Mouse (Mus musculus): ENCODE results near the gene Sis. TPM values are rescaled to one million over a fixed set of nuclear protein-coding genes. Genes with fewer than 3 reads are reported as not detected.

Gene Sis
- 0.04 and 0.07 TPM in 2 replicates for polyA plus RNA-seq (2015; fragmentation: Nextera tagmentation; extraction: Ambion mirVana)

- H3K9me3 ChIP-seq (replicated peaks; ENCODE audit: control insufficient read depth, low read length), result no peaks in the 10 kb centered on the region
- no peaks in the 10 kb centered on the region for H3K36me3 ChIP-seq (ENCODE audit: control insufficient read depth, insufficient read depth, low read length)
- no peak within 1 kb of the TSS for H3K4me3 ChIP-seq (replicated peaks; ENCODE audit: low read length)
- H3K4me1 ChIP-seq (ENCODE audit: control insufficient read depth, insufficient read depth, low read length), result no peaks in the 10 kb centered on the region
- ATAC-seq (ENCODE audit: insufficient read depth, low FRiP score), result no peak
- H3K27me3 ChIP-seq (ENCODE audit: control insufficient read depth, insufficient read depth, low read length), result no peaks in the 10 kb centered on the region
- no peak within 1 kb of the TSS for H3K27ac ChIP-seq (ENCODE audit: low read length)
- H3K9ac ChIP-seq (ENCODE audit: low read length), result no peak within 1 kb of the TSS
- H3K4me2 ChIP-seq (ENCODE audit: low read depth, low read length), result no peak within 1 kb of the TSS
These were observed at the start of gene Sis for GRCm38 (mm10) chr3:72967675-72968074. Gene Sis, minus strand, starts transcription at chr3:72967863.

DNA sequence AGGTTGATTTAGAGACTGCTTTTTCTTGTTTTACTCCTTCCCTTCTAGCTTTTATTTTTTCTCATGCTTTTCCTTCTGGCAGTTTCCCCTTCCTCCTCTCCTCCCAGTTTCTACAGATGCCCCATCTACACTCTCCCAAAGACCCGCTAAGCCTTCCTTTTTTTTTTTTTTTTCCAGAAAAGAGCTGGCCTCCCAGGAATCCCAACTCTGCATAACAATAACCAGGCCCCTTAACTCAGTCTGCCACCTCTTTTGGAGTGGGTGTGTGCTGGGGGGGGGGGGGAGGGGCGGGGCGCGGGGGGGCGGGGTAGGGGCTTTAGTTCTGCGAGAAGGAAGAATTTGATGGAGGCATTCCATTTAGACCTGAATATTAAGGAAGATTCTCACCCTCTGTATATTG, 38.4 kb upstream of the Sis start:
- no peak overlapping the region for H3K27ac ChIP-seq (ENCODE audit: low read length)
- H3K9ac ChIP-seq (ENCODE audit: low read length), result no peak overlapping the region
- no peak overlapping the region for H3K4me2 ChIP-seq (ENCODE audit: low read depth, low read length)
- 20% methylated on average over 6 of the region's 6 CpGs for WGBS
- no peak overlapping the region for H3K4me3 ChIP-seq (replicated peaks; ENCODE audit: low read length)
- no peaks in the 10 kb centered on the region for H3K36me3 ChIP-seq (ENCODE audit: control insufficient read depth, insufficient read depth, low read length)
- no peaks in the 10 kb centered on the region for H3K4me1 ChIP-seq (ENCODE audit: control insufficient read depth, insufficient read depth, low read length)
- ATAC-seq (ENCODE audit: insufficient read depth, low FRiP score), result no peak
- H3K9me3 ChIP-seq (replicated peaks; ENCODE audit: control insufficient read depth, low read length), result no peaks in the 10 kb centered on the region
- H3K27me3 ChIP-seq (ENCODE audit: control insufficient read depth, insufficient read depth, low read length), result no peaks in the 10 kb centered on the region

GRCm38 (mm10) chr3:73002933-73003696, 35.5 kb upstream of the Sis start:
- Histone ChIP-seq H3K27ac (ENCODE audit: low read length) (no peak overlapping the region), H3K27me3 (ENCODE audit: control insufficient read depth, insufficient read depth, low read length) (no peaks in the 10 kb centered on the region), H3K4me3 (replicated peaks; ENCODE audit: low read length) (no peak overlapping the region), H3K9me3 (replicated peaks; ENCODE audit: control insufficient read depth, low read length) (no peaks in the 10 kb centered on the region), H3K9ac (ENCODE audit: low read length) (no peak overlapping the region), H3K4me1 (ENCODE audit: control insufficient read depth, insufficient read depth, low read length) (no peaks in the 10 kb centered on the region), H3K36me3 (ENCODE audit: control insufficient read depth, insufficient read depth, low read length) (no peaks in the 10 kb centered on the region), H3K4me2 (ENCODE audit: low read depth, low read length) (no peak overlapping the region)
- ATAC-seq (ENCODE audit: insufficient read depth, low FRiP score), result no peak
- 84% methylated on average over 4 of the region's 4 CpGs for WGBS

GRCm38 (mm10) chr3:72997517-72997916, 29.9 kb upstream of the Sis start:
- Histone ChIP-seq H3K9me3 (replicated peaks; ENCODE audit: control insufficient read depth, low read length) (no peaks in the 10 kb centered on the region), H3K36me3 (ENCODE audit: control insufficient read depth, insufficient read depth, low read length) (no peaks in the 10 kb centered on the region), H3K27me3 (ENCODE audit: control insufficient read depth, insufficient read depth, low read length) (no peaks in the 10 kb centered on the region), H3K27ac (ENCODE audit: low read length) (no peak overlapping the region), H3K9ac (ENCODE audit: low read length) (no peak overlapping the region), H3K4me3 (replicated peaks; ENCODE audit: low read length) (no peak overlapping the region), H3K4me2 (ENCODE audit: low read depth, low read length) (no peak overlapping the region), H3K4me1 (ENCODE audit: control insufficient read depth, insufficient read depth, low read length) (no peaks in the 10 kb centered on the region)
- WGBS, result 49% methylated on average over 4 of the region's 4 CpGs
- no peak for ATAC-seq (ENCODE audit: insufficient read depth, low FRiP score)

DNA sequence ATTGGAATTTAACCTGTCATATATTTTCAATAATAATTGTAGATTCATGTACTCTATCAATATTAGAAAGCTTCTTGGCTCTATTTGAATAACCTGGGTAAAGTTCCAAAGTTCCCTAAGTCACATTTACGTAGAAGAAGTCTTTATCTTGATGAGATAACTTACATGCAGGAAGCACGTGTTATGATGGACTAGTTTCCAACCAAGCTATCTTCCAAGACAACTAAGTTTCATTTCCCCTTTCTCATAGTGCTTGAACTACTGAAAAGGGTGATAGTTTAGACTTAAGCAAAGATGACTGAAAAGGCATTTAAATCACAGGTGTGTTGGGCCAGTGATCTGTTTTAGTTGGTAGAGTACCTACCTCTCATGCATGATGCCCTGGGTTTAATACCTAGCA, 23.3 kb upstream of the Sis start:
- Histone ChIP-seq H3K9ac (ENCODE audit: low read length) (no peak overlapping the region), H3K27me3 (ENCODE audit: control insufficient read depth, insufficient read depth, low read length) (no peaks in the 10 kb centered on the region), H3K27ac (ENCODE audit: low read length) (no peak overlapping the region), H3K4me2 (ENCODE audit: low read depth, low read length) (no peak overlapping the region), H3K36me3 (ENCODE audit: control insufficient read depth, insufficient read depth, low read length) (no peaks in the 10 kb centered on the region), H3K4me1 (ENCODE audit: control insufficient read depth, insufficient read depth, low read length) (no peaks in the 10 kb centered on the region), H3K9me3 (replicated peaks; ENCODE audit: control insufficient read depth, low read length) (no peaks in the 10 kb centered on the region), H3K4me3 (replicated peaks; ENCODE audit: low read length) (no peak overlapping the region)
- no peak for ATAC-seq (ENCODE audit: insufficient read depth, low FRiP score)
- 55% methylated on average over 2 of the region's 2 CpGs for WGBS

DNA sequence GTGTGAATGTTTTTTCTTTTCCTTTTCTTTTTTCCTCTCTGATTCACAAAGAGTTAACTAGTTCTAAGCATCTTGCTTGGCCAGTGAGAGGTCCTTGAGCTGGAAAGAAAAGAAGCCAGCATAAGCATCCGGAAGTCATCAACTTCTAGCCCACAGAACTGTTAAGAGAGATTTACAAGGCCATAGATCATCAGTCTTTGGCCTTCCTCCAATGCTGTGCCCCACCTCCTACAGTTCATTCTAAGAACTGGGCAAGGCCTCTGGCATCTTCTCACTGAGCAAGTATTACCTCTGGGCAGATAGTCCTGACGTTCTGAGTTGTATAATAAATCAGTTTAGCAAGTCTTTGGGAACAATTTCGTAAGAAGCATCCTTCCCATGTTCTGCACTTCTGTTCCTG, 8.9 kb upstream of the Sis start:
- Histone ChIP-seq H3K36me3 (ENCODE audit: control insufficient read depth, insufficient read depth, low read length) (no peaks in the 10 kb centered on the region), H3K4me2 (ENCODE audit: low read depth, low read length) (no peak overlapping the region), H3K9me3 (replicated peaks; ENCODE audit: control insufficient read depth, low read length) (no peaks in the 10 kb centered on the region), H3K4me3 (replicated peaks; ENCODE audit: low read length) (no peak overlapping the region), H3K9ac (ENCODE audit: low read length) (no peak overlapping the region), H3K27ac (ENCODE audit: low read length) (no peak overlapping the region), H3K4me1 (ENCODE audit: control insufficient read depth, insufficient read depth, low read length) (no peaks in the 10 kb centered on the region), H3K27me3 (ENCODE audit: control insufficient read depth, insufficient read depth, low read length) (no peaks in the 10 kb centered on the region)
- no peak for ATAC-seq (ENCODE audit: insufficient read depth, low FRiP score)
- 28% methylated on average over 3 of the region's 3 CpGs for WGBS

- Histone ChIP-seq H3K4me2 (ENCODE audit: low read depth, low read length) (no peak overlapping the region), H3K9ac (ENCODE audit: low read length) (no peak overlapping the region), H3K27me3 (ENCODE audit: control insufficient read depth, insufficient read depth, low read length) (no peaks in the 10 kb centered on the region), H3K4me3 (replicated peaks; ENCODE audit: low read length) (no peak overlapping the region), H3K27ac (ENCODE audit: low read length) (no peak overlapping the region), H3K9me3 (replicated peaks; ENCODE audit: control insufficient read depth, low read length) (no peaks in the 10 kb centered on the region), H3K36me3 (ENCODE audit: control insufficient read depth, insufficient read depth, low read length) (no peaks in the 10 kb centered on the region), H3K4me1 (ENCODE audit: control insufficient read depth, insufficient read depth, low read length) (no peaks in the 10 kb centered on the region)
- ATAC-seq (ENCODE audit: insufficient read depth, low FRiP score), result no peak
- 69% methylated on average over 4 of the region's 4 CpGs for WGBS
These were observed 48.6 kb downstream of the Sis start for GRCm38 (mm10) chr3:72918919-72919526.

DNA sequence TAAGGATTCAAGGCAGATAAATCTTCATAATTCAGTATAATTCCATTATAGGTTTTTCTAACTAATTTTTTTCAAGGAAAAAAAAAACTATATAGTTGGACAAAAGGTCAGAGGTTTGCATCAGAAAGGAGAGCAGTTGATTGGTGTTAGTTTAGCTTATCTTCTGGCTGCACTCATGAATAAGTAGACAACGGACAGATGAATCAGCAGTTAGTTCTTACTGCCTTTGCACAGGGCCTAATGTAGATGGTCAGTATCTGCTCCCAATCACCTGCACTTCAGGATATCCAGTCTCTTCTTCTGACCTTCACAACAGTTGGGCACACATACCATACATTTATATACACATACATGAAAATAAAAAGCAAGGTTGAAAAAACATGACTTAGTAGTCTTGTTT, 85.2 kb downstream of the Sis start:
- no peaks in the 10 kb centered on the region for H3K27me3 ChIP-seq (ENCODE audit: control insufficient read depth, insufficient read depth, low read length)
- 66% methylated on average over 1 of the region's 1 CpGs for WGBS
- H3K9me3 ChIP-seq (replicated peaks; ENCODE audit: control insufficient read depth, low read length), result no peaks in the 10 kb centered on the region
- no peak overlapping the region for H3K4me2 ChIP-seq (ENCODE audit: low read depth, low read length)
- H3K36me3 ChIP-seq (ENCODE audit: control insufficient read depth, insufficient read depth, low read length), result no peaks in the 10 kb centered on the region
- no peak overlapping the region for H3K27ac ChIP-seq (ENCODE audit: low read length)
- no peak overlapping the region for H3K4me3 ChIP-seq (replicated peaks; ENCODE audit: low read length)
- ATAC-seq (ENCODE audit: insufficient read depth, low FRiP score), result no peak
- H3K4me1 ChIP-seq (ENCODE audit: control insufficient read depth, insufficient read depth, low read length), result no peaks in the 10 kb centered on the region
- no peak overlapping the region for H3K9ac ChIP-seq (ENCODE audit: low read length)

GRCm38 (mm10) chr3:72868141-72868540, 99.5 kb downstream of the Sis start:
- ATAC-seq (ENCODE audit: insufficient read depth, low FRiP score), result no peak
- Histone ChIP-seq H3K9ac (ENCODE audit: low read length) (no peak overlapping the region), H3K36me3 (ENCODE audit: control insufficient read depth, insufficient read depth, low read length) (no peaks in the 10 kb centered on the region)

More at GRCm38 (mm10) chr3:72868141-72868540, 99.5 kb downstream of the Sis start:
- Histone ChIP-seq H3K27me3 (ENCODE audit: control insufficient read depth, insufficient read depth, low read length) (no peaks in the 10 kb centered on the region), H3K4me3 (replicated peaks; ENCODE audit: low read length) (no peak overlapping the region), H3K4me2 (ENCODE audit: low read depth, low read length) (no peak overlapping the region), H3K4me1 (ENCODE audit: control insufficient read depth, insufficient read depth, low read length) (no peaks in the 10 kb centered on the region), H3K9me3 (replicated peaks; ENCODE audit: control insufficient read depth, low read length) (no peaks in the 10 kb centered on the region), H3K27ac (ENCODE audit: low read length) (no peak overlapping the region)
